Mouse (Mus musculus): ENCODE results near the gene Ptdss2. TPM values are rescaled to one million over a fixed set of nuclear protein-coding genes. Genes with fewer than 3 reads are reported as not detected.
A peak's percentile ranks its signal among the peaks of the same experiment; 100 is the strongest.

Gene Ptdss2
- total and polyA plus RNA-seq, 2 experiments from 2014 or later, result 24.9 to 78.3 TPM

- Histone ChIP-seq H3K27ac (ENCODE audit: low read depth, low read length) (no peak overlapping the region), H3K4me1 (ENCODE audit: insufficient read depth) (peaks cover 8% of the 10 kb centered on the region; the same call in 1 of the 2 replicates), H3K4me2 (ENCODE audit: low read depth) (no peak overlapping the region), H3K9ac (no peak overlapping the region), H3K27me3 (ENCODE audit: insufficient read depth, low read length) (no peaks in the 10 kb centered on the region), H3K36me3 (ENCODE audit: insufficient read depth) (peaks cover 32% of the 10 kb centered on the region), H3K9me3 (ENCODE audit: low read length) (no peaks in the 10 kb centered on the region), H3K4me3 (ENCODE audit: low read depth, low read length) (no peak overlapping the region)
- ATAC-seq (no peak), DNase-seq (no peak)
- no peak for TF ChIP-seq CTCF (IDR thresholded peaks at IDR 0.05; ENCODE audit: low read depth)
- 93% methylated on average over 7 of the region's 7 CpGs for WGBS
Observed at GRCm38 (mm10) chr7:141164397-141164796, 42.2 kb downstream of the Ptdss2 start.

DNA sequence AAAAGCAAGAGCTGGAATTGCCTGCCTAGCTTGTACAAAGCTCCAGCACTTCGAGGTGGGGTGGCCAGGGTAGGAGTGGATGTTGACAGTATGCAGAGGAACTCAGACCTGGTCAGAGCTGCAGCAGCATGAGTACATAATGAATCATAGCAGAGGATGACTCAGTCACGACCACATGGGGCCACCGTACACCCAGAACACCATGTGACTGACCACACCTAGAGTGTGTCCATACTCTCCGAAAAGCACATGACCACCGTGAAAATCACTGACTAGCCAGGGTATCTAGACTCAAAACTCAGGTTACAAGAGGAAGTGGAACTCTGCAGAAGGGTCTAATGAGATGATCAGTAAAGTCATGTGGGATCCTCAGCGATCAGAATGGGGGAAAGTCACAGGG is 42.7 kb downstream of the Ptdss2 start:
- H3K9ac ChIP-seq, result no peak overlapping the region
- no peak for TF ChIP-seq CTCF (IDR thresholded peaks at IDR 0.05; ENCODE audit: low read depth)
- DNase-seq (no peak), ATAC-seq (no peak)
- no peaks in the 10 kb centered on the region for H3K9me3 ChIP-seq (ENCODE audit: low read length)
- peaks cover 8% of the 10 kb centered on the region; the same call in 1 of the 2 replicates for H3K4me1 ChIP-seq (ENCODE audit: insufficient read depth)
- no peak overlapping the region for H3K4me2 ChIP-seq (ENCODE audit: low read depth)
- H3K27me3 ChIP-seq (ENCODE audit: insufficient read depth, low read length), result no peaks in the 10 kb centered on the region
- no peak overlapping the region for H3K4me3 ChIP-seq (ENCODE audit: low read depth, low read length)
- no peak overlapping the region for H3K27ac ChIP-seq (ENCODE audit: low read depth, low read length)
- WGBS, result 93% methylated on average over 6 of the region's 6 CpGs
- peaks cover 32% of the 10 kb centered on the region for H3K36me3 ChIP-seq (ENCODE audit: insufficient read depth)

GRCm38 (mm10) chr7:141167901-141168517 is 45.8 kb downstream of the Ptdss2 start:
- no peak for TF ChIP-seq CTCF (IDR thresholded peaks at IDR 0.05; ENCODE audit: low read depth)
- Histone ChIP-seq H3K36me3 (ENCODE audit: insufficient read depth) (peaks cover 6% of the 10 kb centered on the region), H3K9me3 (ENCODE audit: low read length) (no peaks in the 10 kb centered on the region), H3K4me3 (ENCODE audit: low read depth, low read length) (peak overlapping the region; percentile 31), H3K4me1 (ENCODE audit: insufficient read depth) (peaks cover 8% of the 10 kb centered on the region; the same call in 1 of the 2 replicates), H3K27ac (ENCODE audit: low read depth, low read length) (peak overlapping the region; percentile 4; the same call in 1 of the 2 replicates), H3K9ac (peak overlapping the region; percentile 37; the same call in 1 of the 2 replicates), H3K4me2 (ENCODE audit: low read depth) (peak overlapping the region; percentile 57), H3K27me3 (ENCODE audit: insufficient read depth, low read length) (no peaks in the 10 kb centered on the region)
- 24% methylated on average over 7 of the region's 7 CpGs for WGBS
- ATAC-seq (no peak), DNase-seq (peak; percentile 11)

DNA sequence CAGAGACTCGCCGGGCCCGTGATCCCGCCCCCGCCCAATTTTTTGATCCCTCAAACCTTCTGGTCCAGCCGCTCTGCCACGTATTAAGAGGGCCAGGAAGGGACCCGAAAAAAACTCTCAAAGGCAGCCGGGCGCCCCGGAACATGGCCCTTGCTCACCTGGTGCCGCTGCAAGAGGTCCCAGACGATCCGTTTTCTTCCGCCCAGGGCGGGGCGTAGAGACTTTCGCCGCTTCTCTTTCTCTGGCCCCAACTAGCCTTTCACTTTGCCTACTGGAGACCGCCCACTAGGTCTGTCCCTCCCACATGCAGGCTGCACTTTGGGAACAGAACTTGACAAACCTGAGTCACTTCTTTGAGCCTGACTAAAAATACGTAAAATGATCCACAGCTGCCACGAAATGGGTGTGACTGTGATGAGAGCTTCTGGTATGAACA is 46.4 kb downstream of the Ptdss2 start:
- Histone ChIP-seq H3K4me2 (ENCODE audit: low read depth) (peak overlapping the region; percentile 57), H3K27me3 (ENCODE audit: insufficient read depth, low read length) (no peaks in the 10 kb centered on the region), H3K36me3 (ENCODE audit: insufficient read depth) (0 out of 2 replicates have a peak, but pooled peaks cover 3% of the 10 kb centered on the region), H3K4me3 (ENCODE audit: low read depth, low read length) (peak overlapping the region; percentile 31), H3K9ac (peak overlapping the region; percentile 37; the same call in 1 of the 2 replicates), H3K4me1 (ENCODE audit: insufficient read depth) (peaks cover 8% of the 10 kb centered on the region; the same call in 1 of the 2 replicates), H3K9me3 (ENCODE audit: low read length) (no peaks in the 10 kb centered on the region), H3K27ac (ENCODE audit: low read depth, low read length) (peak overlapping the region; percentile 4; the same call in 1 of the 2 replicates)
- DNase-seq (no peak), ATAC-seq (no peak)
- WGBS, result 6% methylated on average over 22 of the region's 22 CpGs
- TF ChIP-seq CTCF (IDR thresholded peaks at IDR 0.05; ENCODE audit: low read depth), result no peak

- H3K9me3 ChIP-seq (ENCODE audit: low read length), result no peaks in the 10 kb centered on the region
- no peak for TF ChIP-seq CTCF (IDR thresholded peaks at IDR 0.05; ENCODE audit: low read depth)
- no peak overlapping the region for H3K4me3 ChIP-seq (ENCODE audit: low read depth, low read length)
- H3K36me3 ChIP-seq (ENCODE audit: insufficient read depth), result no peaks in the 10 kb centered on the region
- H3K4me2 ChIP-seq (ENCODE audit: low read depth), result no peak overlapping the region
- ATAC-seq (no peak), DNase-seq (no peak)
- H3K27me3 ChIP-seq (ENCODE audit: insufficient read depth, low read length), result no peaks in the 10 kb centered on the region
- 34% methylated on average over 1 of the region's 1 CpGs for WGBS
- peaks cover 8% of the 10 kb centered on the region; the same call in 1 of the 2 replicates for H3K4me1 ChIP-seq (ENCODE audit: insufficient read depth)
- no peak overlapping the region for H3K9ac ChIP-seq
- H3K27ac ChIP-seq (ENCODE audit: low read depth, low read length), result no peak overlapping the region
Observed at GRCm38 (mm10) chr7:141169300-141169699, 47.1 kb downstream of the Ptdss2 start.

DNA sequence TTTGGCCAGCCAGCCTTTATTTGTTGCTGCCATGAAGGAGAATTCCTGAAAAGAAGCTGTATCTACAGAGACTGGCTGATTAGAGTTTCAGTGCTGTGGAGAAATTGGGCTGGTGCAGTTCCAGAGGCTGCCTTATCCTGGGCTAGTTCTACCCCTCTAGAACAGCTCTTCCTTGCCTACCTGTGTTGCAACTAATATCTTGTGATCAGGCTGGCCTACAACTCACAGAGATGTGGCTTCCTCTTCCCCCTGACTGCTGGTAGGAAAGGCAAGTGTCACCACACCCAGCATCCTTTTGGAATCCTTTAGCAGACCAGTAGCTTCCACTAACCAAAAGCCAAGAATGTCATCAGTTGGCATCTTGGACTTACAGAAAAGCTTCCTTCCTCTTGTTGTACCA is 47.7 kb downstream of the Ptdss2 start:
- DNase-seq (no peak), ATAC-seq (no peak)
- Histone ChIP-seq H3K36me3 (ENCODE audit: insufficient read depth) (no peaks in the 10 kb centered on the region), H3K4me3 (ENCODE audit: low read depth, low read length) (no peak overlapping the region), H3K9ac (no peak overlapping the region), H3K27me3 (ENCODE audit: insufficient read depth, low read length) (no peaks in the 10 kb centered on the region), H3K4me1 (ENCODE audit: insufficient read depth) (peaks cover 8% of the 10 kb centered on the region; the same call in 1 of the 2 replicates), H3K4me2 (ENCODE audit: low read depth) (no peak overlapping the region), H3K27ac (ENCODE audit: low read depth, low read length) (no peak overlapping the region), H3K9me3 (ENCODE audit: low read length) (no peaks in the 10 kb centered on the region)
- no peak for TF ChIP-seq CTCF (IDR thresholded peaks at IDR 0.05; ENCODE audit: low read depth)

Data from forebrain, postnatal 0 days (tissue).